Mouse (Mus musculus): Measurements from ENCODE around the gene Usp7. TPM values are rescaled to one million over a fixed set of nuclear protein-coding genes. Genes with fewer than 3 reads are reported as not detected.

Usp7 gene
- polyA plus RNA-seq, 1 experiment from 2014 or later, result 61.4 TPM

DNA sequence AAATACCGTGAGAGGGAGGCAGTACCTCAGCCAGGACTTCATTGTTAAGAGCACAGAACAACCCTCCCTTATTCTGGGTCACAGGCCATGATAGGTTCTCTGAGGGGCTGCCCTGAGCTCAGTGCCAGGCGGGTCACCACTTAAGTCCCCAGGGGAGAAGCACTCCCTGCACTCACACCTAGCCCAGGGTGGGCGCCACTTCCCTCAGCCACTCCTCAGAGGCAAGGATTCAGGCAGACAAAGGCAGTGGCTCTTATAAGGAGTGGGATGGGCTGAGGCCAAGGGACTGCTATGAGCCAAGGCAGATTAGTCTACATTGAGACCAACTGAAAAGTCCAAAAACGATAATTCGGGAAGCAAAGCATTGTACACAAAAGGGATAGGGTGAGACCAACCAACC is 126.7 kb downstream of the Usp7 start:
- no peaks in the 10 kb centered on the region for H3K27me3 ChIP-seq (ENCODE audit: control insufficient read depth, insufficient read depth, low read length)
- WGBS, result 82% methylated on average over 5 of the region's 5 CpGs
- no peak overlapping the region for H3K4me2 ChIP-seq (ENCODE audit: low read depth, low read length)
- H3K9me3 ChIP-seq (ENCODE audit: control insufficient read depth, low read length), result no peaks in the 10 kb centered on the region
- peaks cover 13% of the 10 kb centered on the region; the same call in 1 of the 2 replicates for H3K36me3 ChIP-seq (ENCODE audit: control insufficient read depth, insufficient read depth, low read length)
- no peak overlapping the region for H3K27ac ChIP-seq (ENCODE audit: low read depth, low read length)
- no peak overlapping the region for H3K9ac ChIP-seq (replicated peaks; ENCODE audit: low read depth, low read length)
- no peak overlapping the region for H3K4me3 ChIP-seq (ENCODE audit: low read depth, low read length)
- H3K4me1 ChIP-seq (ENCODE audit: control insufficient read depth, insufficient read depth, low read length), result peaks cover 46% of the 10 kb centered on the region
- no peak for ATAC-seq (ENCODE audit: low read depth)

DNA sequence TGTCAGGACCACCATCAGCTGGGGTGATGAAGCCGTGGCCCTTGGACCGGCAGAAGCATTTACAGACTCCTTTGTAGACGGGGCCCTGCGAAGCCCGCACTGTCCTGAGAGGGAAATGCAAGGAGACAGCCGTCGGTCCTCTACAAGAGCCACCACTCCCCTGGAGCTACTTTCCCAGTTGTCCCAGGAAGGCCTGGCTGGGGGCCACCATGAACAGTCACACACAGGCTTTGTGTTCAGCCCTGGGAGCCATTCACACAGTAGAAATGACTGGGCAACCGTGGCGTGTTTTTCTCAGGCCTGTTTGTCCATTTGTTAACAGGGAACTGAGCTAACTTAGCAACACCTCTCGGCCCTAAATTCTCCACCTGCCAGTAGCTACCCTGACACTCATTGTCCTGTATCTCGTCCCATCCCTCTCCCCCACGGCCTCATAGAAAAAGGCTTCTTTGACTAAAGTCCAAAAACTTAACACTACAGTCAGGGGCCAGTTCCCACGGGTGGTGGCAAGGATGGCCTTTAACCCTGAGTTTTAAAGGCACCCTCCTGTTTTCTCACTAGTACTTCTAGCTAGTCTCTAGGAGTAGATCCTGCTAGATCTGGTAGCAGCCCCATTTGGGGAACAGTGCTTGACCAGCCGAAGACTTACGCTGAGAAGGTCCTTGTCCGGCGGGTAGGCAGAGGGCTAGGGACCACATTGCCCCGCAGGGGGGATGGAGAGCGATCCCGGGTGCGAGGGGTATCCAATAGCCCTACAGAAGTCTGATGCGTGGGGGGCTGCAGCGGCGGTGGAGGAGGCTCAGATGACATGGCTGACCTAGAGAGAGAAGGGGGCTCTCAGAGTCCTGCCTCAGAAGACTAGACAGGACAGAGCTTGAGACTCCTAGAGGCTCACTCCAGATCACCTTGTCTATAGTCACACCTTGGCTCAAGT is 128.2 kb downstream of the Usp7 start:
- H3K4me1 ChIP-seq (ENCODE audit: control insufficient read depth, insufficient read depth, low read length), result peaks cover 33% of the 10 kb centered on the region
- no peaks in the 10 kb centered on the region for H3K9me3 ChIP-seq (ENCODE audit: control insufficient read depth, low read length)
- peak; percentile 30; the same call in 1 of the 2 replicates for ATAC-seq (ENCODE audit: low read depth)
- WGBS, result 75% methylated on average over 24 of the region's 24 CpGs
- no peak overlapping the region for H3K4me3 ChIP-seq (ENCODE audit: low read depth, low read length)
- no peaks in the 10 kb centered on the region for H3K27me3 ChIP-seq (ENCODE audit: control insufficient read depth, insufficient read depth, low read length)
- no peak overlapping the region for H3K4me2 ChIP-seq (ENCODE audit: low read depth, low read length)
- H3K27ac ChIP-seq (ENCODE audit: low read depth, low read length), result peak overlapping the region; percentile 23
- no peak overlapping the region for H3K9ac ChIP-seq (replicated peaks; ENCODE audit: low read depth, low read length)
- H3K36me3 ChIP-seq (ENCODE audit: control insufficient read depth, insufficient read depth, low read length), result peaks cover 27% of the 10 kb centered on the region; the same call in 1 of the 2 replicates

DNA sequence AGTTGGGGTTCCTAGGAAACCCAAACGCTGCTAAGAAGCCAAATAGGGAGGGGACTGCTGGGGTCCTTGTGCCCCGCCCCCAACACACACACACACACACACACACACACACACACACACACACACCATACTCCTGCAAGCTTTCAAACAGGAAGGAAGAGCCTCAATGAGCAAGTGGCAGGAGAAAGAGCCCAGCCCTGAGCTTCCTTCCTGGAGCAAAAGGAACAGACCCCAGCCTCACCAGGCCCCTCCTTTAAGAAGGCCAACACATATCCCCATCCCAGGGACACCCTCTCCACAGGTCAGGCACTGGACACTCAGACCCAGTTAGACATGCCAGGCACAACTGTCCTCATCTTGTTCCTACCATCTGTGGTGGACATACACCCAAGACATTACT is 129.1 kb downstream of the Usp7 start:
- no peak overlapping the region for H3K4me2 ChIP-seq (ENCODE audit: low read depth, low read length)
- H3K9me3 ChIP-seq (ENCODE audit: control insufficient read depth, low read length), result no peaks in the 10 kb centered on the region
- H3K27me3 ChIP-seq (ENCODE audit: control insufficient read depth, insufficient read depth, low read length), result no peaks in the 10 kb centered on the region
- peaks cover 31% of the 10 kb centered on the region; the same call in 1 of the 2 replicates for H3K36me3 ChIP-seq (ENCODE audit: control insufficient read depth, insufficient read depth, low read length)
- no peak overlapping the region for H3K4me3 ChIP-seq (ENCODE audit: low read depth, low read length)
- peak overlapping the region; percentile 23; the same call in 1 of the 2 replicates for H3K27ac ChIP-seq (ENCODE audit: low read depth, low read length)
- H3K9ac ChIP-seq (replicated peaks; ENCODE audit: low read depth, low read length), result no peak overlapping the region
- 90% methylated on average over 1 of the region's 2 CpGs for WGBS
- no peak for ATAC-seq (ENCODE audit: low read depth)
- peaks cover 25% of the 10 kb centered on the region for H3K4me1 ChIP-seq (ENCODE audit: control insufficient read depth, insufficient read depth, low read length)

DNA sequence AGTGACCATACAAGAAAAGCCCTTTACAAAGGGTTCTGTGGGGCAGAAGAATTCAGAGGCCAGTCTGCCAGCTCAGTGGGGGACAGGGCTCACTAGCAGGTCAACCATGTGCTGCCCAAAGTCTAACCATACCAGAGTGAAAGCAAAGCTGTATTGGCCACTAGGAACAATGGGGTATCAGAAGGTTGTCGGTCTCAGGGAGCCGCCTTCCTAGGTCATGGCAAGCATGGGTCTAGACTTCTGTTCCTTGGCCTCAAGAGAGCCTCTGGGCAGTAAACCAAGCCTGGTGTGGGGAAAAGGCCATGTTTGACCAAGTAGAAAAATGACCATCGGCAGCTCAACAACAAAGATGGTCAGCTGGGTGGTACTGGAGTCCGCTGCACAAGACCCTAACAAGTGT is 133.3 kb downstream of the Usp7 start:
- 0 out of 2 replicates have a peak, but pooled peaks cover 3% of the 10 kb centered on the region for H3K4me1 ChIP-seq (ENCODE audit: control insufficient read depth, insufficient read depth, low read length)
- H3K27me3 ChIP-seq (ENCODE audit: control insufficient read depth, insufficient read depth, low read length), result no peaks in the 10 kb centered on the region
- no peaks in the 10 kb centered on the region for H3K9me3 ChIP-seq (ENCODE audit: control insufficient read depth, low read length)
- no peak overlapping the region for H3K27ac ChIP-seq (ENCODE audit: low read depth, low read length)
- 96% methylated on average over 4 of the region's 4 CpGs for WGBS
- H3K9ac ChIP-seq (replicated peaks; ENCODE audit: low read depth, low read length), result no peak overlapping the region
- no peak overlapping the region for H3K4me3 ChIP-seq (ENCODE audit: low read depth, low read length)
- H3K36me3 ChIP-seq (ENCODE audit: control insufficient read depth, insufficient read depth, low read length), result peaks cover 31% of the 10 kb centered on the region; the same call in 1 of the 2 replicates
- no peak overlapping the region for H3K4me2 ChIP-seq (ENCODE audit: low read depth, low read length)
- ATAC-seq (ENCODE audit: low read depth), result no peak

DNA sequence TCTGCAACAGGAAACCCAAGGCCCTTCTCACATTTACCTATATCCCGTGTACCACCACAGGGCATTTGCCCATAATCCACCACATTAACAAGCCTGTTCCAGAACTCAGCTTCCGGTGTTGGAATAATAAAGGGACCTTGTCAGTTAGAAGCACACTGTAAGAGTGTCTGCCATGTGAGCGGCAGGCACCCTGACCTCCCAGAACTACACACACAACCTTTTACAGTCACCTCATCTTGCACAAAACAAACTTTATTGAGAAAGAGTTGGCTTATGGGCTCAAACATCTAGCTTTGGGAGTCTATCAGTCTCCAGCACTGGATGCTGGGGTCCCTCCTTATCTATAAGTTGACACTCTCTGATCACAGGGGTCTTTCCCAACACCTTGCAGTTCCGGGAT is 133.8 kb downstream of the Usp7 start:
- H3K4me3 ChIP-seq (ENCODE audit: low read depth, low read length), result no peak overlapping the region
- no peak for ATAC-seq (ENCODE audit: low read depth)
- no peak overlapping the region for H3K27ac ChIP-seq (ENCODE audit: low read depth, low read length)
- no peak overlapping the region for H3K9ac ChIP-seq (replicated peaks; ENCODE audit: low read depth, low read length)
- no peak overlapping the region for H3K4me2 ChIP-seq (ENCODE audit: low read depth, low read length)
- no peaks in the 10 kb centered on the region for H3K4me1 ChIP-seq (ENCODE audit: control insufficient read depth, insufficient read depth, low read length)
- H3K36me3 ChIP-seq (ENCODE audit: control insufficient read depth, insufficient read depth, low read length), result peaks cover 29% of the 10 kb centered on the region; the same call in 1 of the 2 replicates
- WGBS, result 85% methylated on average over 4 of the region's 4 CpGs
- H3K27me3 ChIP-seq (ENCODE audit: control insufficient read depth, insufficient read depth, low read length), result no peaks in the 10 kb centered on the region
- H3K9me3 ChIP-seq (ENCODE audit: control insufficient read depth, low read length), result no peaks in the 10 kb centered on the region

DNA sequence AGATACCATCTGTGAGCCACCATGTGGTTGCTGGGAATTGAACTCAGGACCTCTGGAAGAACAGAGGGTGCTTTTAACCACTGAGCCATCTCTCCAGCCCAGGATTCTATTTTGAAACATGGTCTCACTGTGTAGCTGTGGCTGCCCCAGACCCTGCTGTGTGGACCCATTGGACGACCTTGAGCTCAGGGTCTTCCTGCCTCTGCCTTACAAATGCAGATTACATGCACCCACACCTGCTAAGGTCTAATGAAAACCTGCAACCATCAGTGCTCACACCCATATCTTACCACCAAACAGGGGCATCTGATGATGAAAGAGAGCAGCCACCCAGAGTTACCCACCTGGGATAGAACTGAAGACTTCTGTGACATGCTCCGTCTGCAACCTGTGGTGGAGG is 135.9 kb downstream of the Usp7 start:
- no peak for ATAC-seq (ENCODE audit: low read depth)
- Histone ChIP-seq H3K9ac (replicated peaks; ENCODE audit: low read depth, low read length) (no peak overlapping the region), H3K27me3 (ENCODE audit: control insufficient read depth, insufficient read depth, low read length) (no peaks in the 10 kb centered on the region), H3K4me2 (ENCODE audit: low read depth, low read length) (no peak overlapping the region), H3K9me3 (ENCODE audit: control insufficient read depth, low read length) (no peaks in the 10 kb centered on the region), H3K4me3 (ENCODE audit: low read depth, low read length) (no peak overlapping the region), H3K36me3 (ENCODE audit: control insufficient read depth, insufficient read depth, low read length) (peaks cover 26% of the 10 kb centered on the region; the same call in 1 of the 2 replicates), H3K27ac (ENCODE audit: low read depth, low read length) (no peak overlapping the region), H3K4me1 (ENCODE audit: control insufficient read depth, insufficient read depth, low read length) (no peaks in the 10 kb centered on the region)
- 95% methylated on average over 2 of the region's 2 CpGs for WGBS

DNA sequence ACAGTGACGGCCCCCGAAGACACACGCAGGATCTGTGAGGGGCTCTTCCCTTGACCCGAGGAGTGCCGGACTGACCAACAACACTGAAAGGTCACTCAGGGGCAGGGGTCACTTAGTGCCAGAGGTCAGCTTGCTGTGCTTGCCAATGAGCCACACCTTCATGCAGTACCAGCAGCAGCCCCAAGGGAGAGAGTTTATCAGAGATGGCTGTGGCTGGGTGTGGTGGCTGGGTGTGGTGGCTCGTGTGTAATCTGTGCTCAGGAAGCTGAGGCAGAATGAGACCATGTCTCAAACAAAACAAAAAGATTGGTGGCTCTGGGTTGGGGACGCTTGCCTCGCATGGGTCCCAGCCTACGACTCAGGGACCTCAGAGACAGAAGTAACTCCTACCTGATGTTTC is 136.5 kb downstream of the Usp7 start:
- Histone ChIP-seq H3K4me2 (ENCODE audit: low read depth, low read length) (no peak overlapping the region), H3K9ac (replicated peaks; ENCODE audit: low read depth, low read length) (no peak overlapping the region), H3K36me3 (ENCODE audit: control insufficient read depth, insufficient read depth, low read length) (peaks cover 23% of the 10 kb centered on the region; the same call in 1 of the 2 replicates), H3K4me1 (ENCODE audit: control insufficient read depth, insufficient read depth, low read length) (no peaks in the 10 kb centered on the region), H3K9me3 (ENCODE audit: control insufficient read depth, low read length) (no peaks in the 10 kb centered on the region), H3K27me3 (ENCODE audit: control insufficient read depth, insufficient read depth, low read length) (no peaks in the 10 kb centered on the region), H3K27ac (ENCODE audit: low read depth, low read length) (no peak overlapping the region), H3K4me3 (ENCODE audit: low read depth, low read length) (no peak overlapping the region)
- WGBS, result 82% methylated on average over 9 of the region's 9 CpGs
- no peak for ATAC-seq (ENCODE audit: low read depth)

DNA sequence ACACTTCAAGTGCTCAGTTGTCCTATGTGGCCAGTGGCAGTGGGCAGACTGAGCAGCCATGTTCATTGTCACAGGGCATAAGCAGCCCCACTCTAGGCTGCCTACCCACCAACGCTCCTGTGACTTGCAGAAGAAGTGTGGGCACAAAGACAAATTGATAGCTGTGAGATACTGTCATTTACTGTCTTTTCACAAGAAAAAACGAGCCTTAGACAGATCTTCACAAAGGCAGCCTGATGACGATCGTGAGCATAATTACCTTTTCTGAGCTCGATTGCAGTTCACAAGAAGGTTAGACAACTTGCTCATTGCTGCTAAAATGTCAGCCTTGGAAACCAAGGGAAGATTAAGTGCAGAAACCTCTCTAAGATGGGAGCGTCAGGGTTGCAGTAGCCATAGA is 137.0 kb downstream of the Usp7 start:
- no peaks in the 10 kb centered on the region for H3K9me3 ChIP-seq (ENCODE audit: control insufficient read depth, low read length)
- no peaks in the 10 kb centered on the region for H3K27me3 ChIP-seq (ENCODE audit: control insufficient read depth, insufficient read depth, low read length)
- H3K9ac ChIP-seq (replicated peaks; ENCODE audit: low read depth, low read length), result no peak overlapping the region
- WGBS, result 80% methylated on average over 6 of the region's 6 CpGs
- no peaks in the 10 kb centered on the region for H3K4me1 ChIP-seq (ENCODE audit: control insufficient read depth, insufficient read depth, low read length)
- H3K4me3 ChIP-seq (ENCODE audit: low read depth, low read length), result no peak overlapping the region
- ATAC-seq (ENCODE audit: low read depth), result no peak
- H3K36me3 ChIP-seq (ENCODE audit: control insufficient read depth, insufficient read depth, low read length), result peaks cover 18% of the 10 kb centered on the region; the same call in 1 of the 2 replicates
- H3K27ac ChIP-seq (ENCODE audit: low read depth, low read length), result no peak overlapping the region
- no peak overlapping the region for H3K4me2 ChIP-seq (ENCODE audit: low read depth, low read length)

DNA sequence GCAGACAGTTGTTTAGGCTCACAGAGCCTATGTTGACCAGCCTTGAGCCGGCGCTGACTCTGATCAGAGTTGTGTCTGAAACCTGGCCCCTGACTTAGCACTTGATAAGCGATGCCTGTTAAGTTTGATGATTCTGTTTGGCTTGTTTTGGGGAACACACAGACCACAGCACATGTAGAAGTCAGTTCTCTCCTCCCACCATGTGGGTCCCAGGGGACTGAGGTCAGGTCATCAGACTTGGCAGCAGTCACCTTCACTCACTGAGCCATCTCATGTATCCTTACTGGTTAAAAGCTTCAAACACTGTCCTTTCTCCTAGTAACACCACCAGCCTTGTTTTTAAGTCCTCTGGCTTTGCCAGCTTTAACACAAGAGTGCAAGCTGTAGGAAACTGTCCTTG is 142.1 kb downstream of the Usp7 start:
- no peaks in the 10 kb centered on the region for H3K27me3 ChIP-seq (ENCODE audit: control insufficient read depth, insufficient read depth, low read length)
- ATAC-seq (ENCODE audit: low read depth), result no peak
- H3K9me3 ChIP-seq (ENCODE audit: control insufficient read depth, low read length), result no peaks in the 10 kb centered on the region
- H3K4me3 ChIP-seq (ENCODE audit: low read depth, low read length), result no peak overlapping the region
- no peak overlapping the region for H3K4me2 ChIP-seq (ENCODE audit: low read depth, low read length)
- H3K27ac ChIP-seq (ENCODE audit: low read depth, low read length), result no peak overlapping the region
- H3K36me3 ChIP-seq (ENCODE audit: control insufficient read depth, insufficient read depth, low read length), result peaks cover 35% of the 10 kb centered on the region
- no peaks in the 10 kb centered on the region for H3K4me1 ChIP-seq (ENCODE audit: control insufficient read depth, insufficient read depth, low read length)
- WGBS, result 99% methylated on average over 3 of the region's 3 CpGs
- H3K9ac ChIP-seq (replicated peaks; ENCODE audit: low read depth, low read length), result no peak overlapping the region
